Mouse (Mus musculus) heart, adult 2 months (tissue): Measurements from ENCODE around the gene Fam122c.

Experiments used
- CTCF ChIP-seq: fragments of 200-600 bp; IDR thresholded peaks from 2 replicates; pipeline ENCODE4 v1.8.1; 2022; ENCODE audit warnings: antibody characterized with exemption, mild to moderate bottlenecking, moderate library complexity
- POLR2A ChIP-seq: fragments of 200-500 bp; IDR thresholded peaks from 2 replicates; pipeline ENCODE4 v1.6.1; 2011; ENCODE audit warnings: mild to moderate bottlenecking, low read depth, low read length, control low read depth; ENCODE audit not compliant: insufficient read depth

- TF ChIP-seq POLR2A (no peak), CTCF (peak; percentile 55)
These were observed 35.3 kb upstream of the Fam122c start for GRCm38 (mm10) chrX:53237971-53238370.
